Mouse (Mus musculus): Measurements from ENCODE around the gene Tle4.
A peak's percentile ranks its signal among the peaks of the same experiment; 100 is the strongest.

Tle4 gene

DNA sequence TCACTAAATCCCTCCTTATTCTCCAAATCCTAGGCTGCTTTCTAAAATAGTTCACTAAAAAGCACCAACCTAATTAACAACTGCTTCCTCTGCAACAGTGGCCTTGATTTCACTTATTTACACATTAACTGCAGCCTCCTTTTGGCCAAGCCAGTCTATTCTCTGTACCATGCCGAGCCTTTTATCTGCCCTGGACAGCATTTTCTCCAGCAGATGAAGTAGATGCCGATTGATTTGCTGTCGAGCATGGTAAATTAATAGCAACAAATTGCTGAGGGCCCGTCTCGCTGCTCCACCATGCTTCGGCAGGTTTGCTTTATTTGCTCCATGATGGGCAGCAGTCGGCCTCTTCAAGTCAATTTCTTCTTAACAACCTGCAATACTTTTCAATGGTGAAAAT, 7.7 kb downstream of the Tle4 start:
- DNase-seq = no peak

DNA sequence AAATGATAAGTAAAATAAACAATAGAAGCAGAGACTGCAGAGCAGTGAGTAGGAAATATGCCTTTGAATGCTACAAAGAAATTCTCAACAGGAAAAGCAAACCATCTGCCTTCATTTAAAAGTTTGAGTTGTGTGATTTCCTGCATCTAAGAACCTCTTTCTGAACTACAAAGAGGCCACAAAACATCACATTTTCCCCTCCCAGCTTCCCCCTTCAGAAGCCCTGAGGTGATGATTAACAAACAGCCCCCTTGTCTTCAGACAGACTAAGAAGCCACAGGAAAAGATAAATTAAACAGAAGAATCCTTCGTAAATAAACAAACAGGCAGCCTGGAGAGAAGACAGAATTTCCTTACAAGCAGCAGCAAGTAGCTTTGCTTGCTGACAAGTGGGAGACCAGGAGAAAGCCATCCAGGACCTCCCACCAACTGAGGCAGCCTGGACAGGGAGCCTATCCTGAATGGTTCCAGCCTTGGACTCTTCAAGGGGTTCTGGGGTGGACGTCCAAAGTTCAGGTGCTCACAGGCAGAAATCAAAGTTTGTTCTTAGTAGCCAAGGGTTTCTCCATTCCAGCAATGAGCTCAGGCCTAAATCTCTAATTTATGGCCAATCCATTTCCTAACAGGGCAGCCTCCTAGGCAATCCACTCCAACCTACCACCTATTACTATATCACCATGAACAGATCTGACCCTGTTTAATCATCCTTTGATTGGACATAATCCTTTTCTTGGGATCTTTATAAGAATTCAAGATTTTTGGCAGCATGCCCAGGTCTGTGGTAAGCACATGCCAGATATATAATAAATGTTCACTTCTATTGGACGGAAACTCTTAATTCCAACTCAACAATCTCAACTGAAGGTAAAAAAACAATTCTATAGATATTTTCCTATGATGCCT, 9.4 kb downstream of the Tle4 start:
- DNase-seq = no peak

DNA sequence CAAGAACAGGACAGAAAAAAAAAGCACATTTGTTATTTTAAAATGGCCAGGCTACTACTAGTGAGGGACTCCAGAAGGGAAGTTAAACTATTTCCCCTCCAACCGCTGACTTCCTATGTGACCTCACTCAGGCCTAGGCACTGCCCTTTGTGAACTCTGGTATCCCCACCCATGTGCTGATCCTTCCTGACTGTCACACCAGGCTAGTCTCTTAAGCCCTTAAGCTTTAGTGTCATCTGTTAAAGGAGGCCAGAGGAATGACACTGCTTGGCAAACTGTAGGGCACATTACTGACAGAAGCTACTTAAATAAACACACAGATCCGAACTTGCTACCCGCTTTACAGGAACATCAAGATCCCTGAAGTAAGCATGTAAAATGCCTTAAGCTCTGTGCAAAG, 11.7 kb downstream of the Tle4 start:
- DNase-seq = no peak

DNA sequence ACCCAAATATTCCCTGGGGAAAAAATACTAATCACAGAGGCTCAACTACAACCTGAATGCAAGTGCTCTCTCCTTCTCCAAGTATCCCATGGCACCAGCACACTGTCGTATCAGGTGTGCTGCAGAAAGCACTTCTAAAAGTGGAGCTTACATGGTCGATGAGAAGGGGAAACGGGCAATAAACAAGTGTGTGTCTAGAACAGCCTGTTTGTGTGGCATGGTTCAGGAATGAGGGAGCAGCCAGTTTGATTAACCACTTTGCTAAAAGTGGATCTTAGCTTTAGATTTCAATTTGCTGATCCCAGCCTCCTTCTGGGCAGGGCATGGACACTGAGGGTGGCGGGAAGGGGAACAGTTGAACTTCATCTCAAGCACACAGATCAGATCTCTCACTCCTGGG, 12.1 kb downstream of the Tle4 start:
- DNase-seq = no peak

DNA sequence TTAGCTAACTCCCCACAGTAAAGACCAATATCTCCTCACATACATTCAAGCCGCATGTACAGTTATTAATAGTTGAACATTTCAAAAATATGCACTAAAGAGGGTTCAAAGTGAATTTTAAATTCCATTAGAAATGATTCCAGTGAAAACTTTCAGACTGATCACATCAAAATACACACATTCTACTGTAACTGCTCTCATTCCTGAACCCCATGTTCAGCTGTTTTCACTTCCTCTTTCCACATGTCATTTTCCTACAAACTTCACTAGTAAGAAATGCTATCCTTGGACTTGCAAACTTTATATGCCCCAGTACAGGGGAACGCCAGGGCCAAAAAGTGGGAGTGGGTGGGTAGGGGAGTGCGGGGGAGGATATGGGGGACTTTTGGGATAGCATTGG, 12.6 kb downstream of the Tle4 start:
- no peak for DNase-seq

DNA sequence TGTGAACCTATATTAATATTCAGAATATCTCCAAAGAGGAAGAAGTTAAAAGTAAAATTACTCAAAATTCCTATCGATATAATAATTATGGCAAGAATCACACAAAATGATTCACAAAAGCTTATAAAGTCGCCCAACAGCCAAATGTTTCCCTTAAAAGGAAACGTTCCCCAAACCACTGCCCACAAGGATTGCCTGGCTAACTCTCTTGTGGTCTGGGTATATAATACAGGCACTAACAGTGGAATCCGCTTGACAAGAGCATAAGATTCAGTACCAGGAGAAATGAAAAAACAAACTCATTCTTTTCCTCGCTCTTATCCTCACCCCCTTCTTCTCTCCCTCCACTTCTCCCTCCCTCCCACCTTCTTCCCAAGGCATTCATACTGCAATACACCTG, 19.2 kb downstream of the Tle4 start:
- DNase-seq = no peak

DNA sequence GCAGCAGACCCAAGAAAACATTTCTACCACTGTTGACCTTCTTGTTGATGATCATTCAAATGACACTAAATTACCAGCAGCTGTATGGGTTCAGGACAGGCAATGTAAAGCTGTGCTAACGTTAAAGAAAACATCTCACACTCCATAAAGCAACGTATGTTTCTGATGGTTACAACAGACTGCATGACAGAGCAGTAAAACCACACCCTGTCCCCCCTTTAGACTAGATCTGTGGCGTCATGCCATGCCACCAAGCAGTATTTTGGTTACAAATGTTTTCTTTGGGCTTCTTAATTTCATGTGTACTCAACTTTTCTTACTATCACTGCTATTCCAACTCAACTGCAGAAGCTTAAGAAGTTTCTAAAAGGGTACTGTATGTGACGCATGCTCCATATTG, 19.8 kb downstream of the Tle4 start:
- DNase-seq = no peak

DNA sequence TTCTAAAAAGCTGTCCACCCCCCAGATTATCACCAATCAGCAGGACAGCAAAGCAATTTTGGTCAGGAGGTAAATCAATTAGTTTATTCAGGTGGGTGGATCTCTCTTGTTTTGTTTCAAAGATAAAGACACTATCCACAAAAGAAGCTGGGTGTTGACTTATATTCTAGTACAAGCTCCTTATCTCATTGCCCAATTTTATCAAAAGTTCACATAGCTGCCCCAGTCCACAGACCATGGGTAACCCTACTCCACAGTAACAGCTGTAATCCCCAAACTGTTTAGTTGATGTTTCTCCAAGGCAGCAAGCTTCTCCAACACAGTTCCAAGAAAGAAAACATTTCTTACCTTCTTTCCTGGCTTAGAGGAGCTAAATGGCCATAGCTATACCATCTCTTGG, 21.5 kb downstream of the Tle4 start:
- DNase-seq = no peak

DNA sequence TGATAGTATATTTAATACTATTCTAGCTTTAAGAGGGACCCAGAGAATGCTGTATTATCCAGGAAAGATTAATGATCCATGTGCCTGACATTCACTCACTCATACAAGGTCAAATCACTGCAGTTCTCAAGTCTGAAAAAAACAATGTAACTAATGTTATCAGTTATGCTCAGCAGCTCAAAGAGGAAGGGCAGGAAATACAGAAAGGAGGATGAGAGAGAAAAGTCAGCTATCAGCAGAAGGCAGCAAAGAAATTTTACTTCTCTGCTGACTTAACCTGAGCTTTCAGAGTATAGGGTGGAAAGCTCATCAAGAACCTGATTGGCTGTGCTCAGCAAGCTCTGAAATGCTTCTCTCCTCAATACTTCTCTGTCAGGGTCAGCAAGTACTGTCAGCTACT, 29.0 kb downstream of the Tle4 start:
- DNase-seq = no peak

DNA sequence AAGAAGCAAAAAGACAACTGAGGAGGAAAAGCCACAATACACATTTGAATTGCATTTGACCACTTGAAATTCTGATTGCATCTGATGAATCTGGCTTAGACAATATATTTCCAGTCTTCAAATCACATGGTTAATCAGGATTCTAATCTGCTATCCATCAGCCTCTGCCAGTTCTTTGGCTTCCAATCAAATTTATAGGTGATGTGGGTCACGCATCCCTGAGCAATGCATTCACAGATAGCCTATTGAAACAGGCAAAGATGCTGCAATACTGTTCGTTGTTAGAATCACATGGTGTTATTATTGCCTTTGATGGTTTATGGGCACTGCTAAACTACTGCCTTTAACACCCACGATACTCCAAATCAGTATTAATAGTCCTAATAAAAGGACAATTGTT, 30.8 kb downstream of the Tle4 start:
- DNase-seq = no peak

DNA sequence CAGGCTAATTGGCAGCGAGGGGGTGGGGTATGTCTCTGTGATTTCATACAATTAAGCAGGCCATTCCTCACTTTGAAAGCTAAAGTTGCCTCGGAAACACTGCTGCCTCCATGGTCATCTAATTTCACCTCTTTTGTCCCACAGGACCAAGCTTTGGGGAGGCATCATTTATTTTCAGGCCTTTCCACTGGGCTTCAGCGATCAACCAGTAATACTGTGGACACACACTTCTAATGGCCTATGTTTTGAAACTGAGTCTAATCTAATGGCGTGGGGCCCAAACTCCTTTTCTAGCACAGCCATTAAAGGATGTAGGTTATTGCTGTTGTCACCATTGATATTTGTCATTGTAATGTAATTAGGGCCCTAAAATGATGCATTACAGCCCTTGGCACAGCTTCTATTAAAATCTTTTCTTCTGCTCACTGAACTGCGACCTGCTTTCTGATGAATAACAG, 31.3 kb downstream of the Tle4 start:
- DNase-seq = no peak

DNA sequence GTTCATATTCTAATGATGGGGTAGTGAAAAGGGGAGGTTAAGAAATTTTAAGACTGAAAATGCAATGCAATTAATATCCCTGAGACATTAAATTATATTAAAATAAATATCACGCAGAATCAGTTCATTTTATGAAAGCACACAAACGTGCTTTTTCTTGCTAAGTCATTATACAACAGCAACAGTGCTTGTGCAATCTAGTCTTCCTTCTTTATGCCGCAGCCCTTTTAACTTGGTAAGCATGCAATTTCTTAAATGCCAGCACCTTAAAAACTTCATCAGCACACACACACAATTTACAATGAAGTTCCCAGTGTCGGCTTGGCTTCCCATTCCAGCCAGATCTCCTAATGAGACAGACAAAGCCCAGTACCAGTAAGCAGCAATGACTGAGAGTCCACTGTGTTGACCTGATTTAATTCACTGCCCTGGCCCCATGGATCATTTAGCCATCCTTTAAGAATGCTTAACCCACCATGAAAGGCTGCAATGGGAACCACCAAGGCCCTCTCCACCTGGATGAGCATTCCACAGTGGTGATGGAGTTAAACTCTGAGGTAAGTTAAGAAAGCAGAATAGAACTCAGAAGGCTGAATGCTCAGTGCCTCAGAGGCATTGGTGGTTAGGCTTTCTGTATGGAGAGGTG, 32.3 kb downstream of the Tle4 start:
- no peak for DNase-seq

DNA sequence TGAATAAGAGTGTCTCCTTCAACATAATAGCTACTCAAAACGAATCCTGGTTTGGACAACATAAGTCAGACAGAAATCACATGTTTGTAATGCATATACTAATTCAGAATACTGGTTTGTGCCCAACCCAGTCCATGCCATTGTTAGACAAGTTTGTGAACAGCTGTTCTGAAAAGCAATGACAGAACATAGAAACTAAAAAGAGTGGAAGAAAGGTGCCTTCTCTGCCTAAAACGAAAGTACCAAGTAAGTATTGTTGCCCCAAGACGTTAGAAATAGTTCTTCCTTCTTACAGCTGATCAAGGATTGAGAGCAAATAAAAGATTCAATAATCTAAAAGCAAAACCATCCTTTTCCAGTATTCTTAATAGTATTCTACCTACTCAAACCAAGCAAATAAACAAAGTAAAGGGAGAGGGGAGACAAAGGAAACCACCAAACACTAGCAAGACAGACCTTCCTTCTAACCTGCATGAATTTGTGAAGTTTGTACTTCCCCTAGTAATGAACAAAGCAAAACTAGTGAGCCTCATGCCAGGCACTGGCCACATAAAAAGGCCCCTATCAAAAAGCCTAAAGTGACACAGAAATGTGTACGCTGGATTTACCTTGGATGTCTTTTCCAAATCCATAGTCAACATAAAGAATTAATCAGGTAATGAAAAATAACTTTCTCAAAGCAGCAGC, 34.4 kb downstream of the Tle4 start:
- no peak for DNase-seq

DNA sequence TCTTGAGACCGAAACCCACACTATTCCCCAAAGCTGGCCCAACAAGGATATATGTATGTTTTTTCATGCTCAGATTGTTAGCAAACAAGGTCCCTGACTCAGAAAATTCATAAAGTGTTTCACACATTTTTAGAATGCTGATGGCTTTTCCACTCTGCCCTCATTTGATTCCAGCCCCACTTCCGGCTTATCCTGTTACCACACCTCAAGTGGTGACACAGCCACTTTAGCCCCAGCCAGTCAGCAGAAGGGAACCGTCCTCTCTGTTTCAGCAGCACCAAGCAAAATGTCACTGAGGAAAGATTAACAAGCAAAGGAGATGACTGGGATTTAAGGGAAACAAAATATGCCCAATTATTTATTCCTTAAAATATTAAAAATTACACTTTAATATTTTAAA, 50.0 kb downstream of the Tle4 start:
- DNase-seq = peak; percentile 4

DNA sequence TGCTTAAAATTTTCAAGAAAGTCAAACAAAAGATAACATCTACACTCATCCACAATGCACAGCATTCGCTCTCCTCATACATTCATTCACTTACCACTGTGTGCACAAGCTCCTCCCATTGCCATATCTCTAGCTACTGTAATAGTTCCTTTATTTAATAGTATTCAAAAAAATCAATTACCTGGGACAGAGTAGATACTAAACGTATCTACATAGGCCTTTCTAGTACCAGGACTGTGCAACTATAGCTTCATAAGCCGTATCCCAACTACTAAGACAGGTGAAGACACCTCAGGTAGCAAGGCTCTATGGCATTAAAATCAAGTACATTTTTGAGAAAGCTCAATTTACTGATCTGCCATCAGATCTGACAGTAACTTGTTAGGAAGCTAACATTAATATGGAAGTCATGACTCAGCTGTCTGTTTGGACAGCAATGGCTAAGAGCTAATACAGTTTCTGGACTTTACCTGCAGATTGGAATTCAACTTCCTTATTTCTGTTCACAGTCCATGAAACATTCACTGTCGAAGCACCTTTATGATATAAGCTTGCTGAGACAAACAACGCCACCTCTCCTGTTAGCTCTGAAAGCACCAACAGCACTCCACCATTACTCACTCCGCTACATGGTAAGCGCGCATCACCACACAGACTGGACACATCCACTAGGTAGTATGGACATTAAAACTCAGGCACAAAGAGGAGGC, 50.6 kb downstream of the Tle4 start:
- DNase-seq = no peak

DNA sequence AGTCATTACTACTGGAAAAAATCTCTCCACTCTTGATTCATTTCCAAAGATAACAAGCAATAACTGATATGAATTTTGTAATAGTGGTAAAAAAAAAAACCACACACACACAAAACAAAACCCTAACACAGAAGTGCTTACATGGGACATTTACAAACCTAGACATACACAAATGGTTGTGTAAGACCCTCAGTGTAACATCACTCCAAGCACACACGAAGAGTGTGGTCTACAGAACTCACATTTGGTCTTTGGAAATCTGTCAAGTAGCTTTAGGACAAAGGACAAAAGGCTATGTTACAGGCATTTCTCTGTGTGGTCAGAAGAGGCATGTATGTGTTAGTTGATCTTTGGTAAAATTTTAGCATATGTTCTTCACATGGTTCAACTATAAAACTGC, 52.4 kb downstream of the Tle4 start:
- no peak for DNase-seq

DNA sequence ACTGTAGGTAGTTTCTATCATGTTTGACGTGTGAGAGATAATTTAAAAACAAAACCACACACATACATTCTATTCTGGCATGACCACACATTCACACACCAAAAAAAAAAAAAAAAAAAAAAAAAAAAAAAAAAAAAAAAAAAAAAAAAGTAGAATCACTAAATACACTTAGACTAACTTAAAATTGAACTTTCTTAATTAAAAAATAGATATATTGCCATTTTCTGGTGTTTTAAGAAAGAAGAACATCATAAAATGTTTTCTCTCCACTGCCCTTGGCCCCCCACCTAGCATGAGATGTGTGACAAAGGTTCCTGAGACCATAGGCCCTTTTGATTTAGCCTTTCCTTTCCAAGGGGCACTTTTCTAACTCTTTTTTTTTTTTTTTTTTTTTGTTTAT, 54.5 kb downstream of the Tle4 start:
- DNase-seq = no peak

DNA sequence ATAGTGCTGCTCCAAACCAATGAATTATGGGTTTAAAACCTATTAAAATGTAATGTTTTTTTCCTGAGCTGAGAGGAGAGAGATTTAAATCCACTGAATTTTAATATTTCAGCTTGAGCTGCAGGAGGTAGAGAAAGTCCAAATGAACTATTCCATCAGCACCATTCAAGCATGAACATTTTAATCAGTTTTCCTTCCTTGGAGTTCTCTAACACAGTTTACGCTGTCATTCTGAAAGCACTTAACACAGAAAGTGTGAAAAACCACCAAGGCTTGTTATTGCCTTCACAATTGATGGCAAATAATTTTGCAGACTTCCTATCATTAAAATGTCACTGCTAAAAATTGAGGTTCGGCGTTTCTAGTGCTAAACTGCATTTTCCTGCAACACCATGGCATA, 57.2 kb downstream of the Tle4 start:
- no peak for DNase-seq

DNA sequence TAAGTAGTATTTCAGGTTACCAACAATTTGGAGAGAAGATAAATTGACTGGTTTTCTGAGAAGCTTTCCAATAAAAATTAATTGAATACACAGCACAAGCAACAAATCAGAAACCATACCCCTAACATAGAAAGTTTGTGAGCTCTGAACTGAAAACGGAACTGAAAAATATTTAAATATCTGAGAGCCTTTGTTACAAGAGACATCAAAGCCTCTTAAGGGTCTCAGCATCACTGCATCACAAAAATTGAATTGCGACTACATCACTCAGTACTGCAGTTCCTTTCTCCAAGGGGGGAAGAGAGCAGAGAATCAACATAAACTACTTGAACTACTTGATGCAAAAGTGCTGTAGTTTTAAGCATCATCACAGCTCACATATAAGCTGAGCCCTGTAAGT, 61.2 kb downstream of the Tle4 start:
- DNase-seq = no peak

DNA sequence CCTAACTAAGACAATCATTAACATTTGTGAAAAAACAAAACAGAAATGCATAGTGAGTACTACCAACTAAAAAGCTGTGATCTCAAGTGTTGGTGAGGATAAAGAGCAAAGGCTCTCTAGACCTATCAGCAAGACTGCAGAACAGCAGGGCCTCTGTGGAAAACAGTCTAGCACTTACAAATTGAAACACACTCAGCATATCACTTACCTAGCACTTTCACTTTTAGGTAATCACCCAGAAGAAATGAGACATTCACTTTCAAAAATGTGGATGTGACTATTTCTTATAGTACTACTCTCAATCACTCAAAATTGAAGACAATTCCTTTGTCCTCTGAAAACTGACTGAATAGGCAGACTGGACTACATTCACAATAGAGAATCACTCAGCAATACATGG, 63.4 kb downstream of the Tle4 start:
- DNase-seq = no peak

DNA sequence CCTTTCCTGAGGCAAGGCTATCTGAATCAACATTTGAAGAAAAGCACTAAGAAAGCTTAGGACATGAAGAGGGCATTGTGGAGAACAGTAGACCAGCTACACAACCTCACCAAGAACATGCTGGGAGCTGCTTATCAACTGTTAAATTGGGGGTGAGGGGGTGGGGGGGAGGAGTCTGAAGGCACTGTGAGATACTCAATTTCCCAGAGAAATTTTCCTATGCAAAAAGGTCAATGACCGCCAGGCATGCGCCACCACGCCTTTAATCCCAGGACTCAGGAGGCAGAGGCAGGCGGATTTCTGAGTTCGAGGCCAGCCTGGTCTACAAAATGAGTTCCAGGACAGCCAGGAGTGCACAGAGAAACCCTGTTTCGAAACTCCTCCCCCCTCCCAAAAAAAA, 65.0 kb downstream of the Tle4 start:
- no peak for DNase-seq

DNA sequence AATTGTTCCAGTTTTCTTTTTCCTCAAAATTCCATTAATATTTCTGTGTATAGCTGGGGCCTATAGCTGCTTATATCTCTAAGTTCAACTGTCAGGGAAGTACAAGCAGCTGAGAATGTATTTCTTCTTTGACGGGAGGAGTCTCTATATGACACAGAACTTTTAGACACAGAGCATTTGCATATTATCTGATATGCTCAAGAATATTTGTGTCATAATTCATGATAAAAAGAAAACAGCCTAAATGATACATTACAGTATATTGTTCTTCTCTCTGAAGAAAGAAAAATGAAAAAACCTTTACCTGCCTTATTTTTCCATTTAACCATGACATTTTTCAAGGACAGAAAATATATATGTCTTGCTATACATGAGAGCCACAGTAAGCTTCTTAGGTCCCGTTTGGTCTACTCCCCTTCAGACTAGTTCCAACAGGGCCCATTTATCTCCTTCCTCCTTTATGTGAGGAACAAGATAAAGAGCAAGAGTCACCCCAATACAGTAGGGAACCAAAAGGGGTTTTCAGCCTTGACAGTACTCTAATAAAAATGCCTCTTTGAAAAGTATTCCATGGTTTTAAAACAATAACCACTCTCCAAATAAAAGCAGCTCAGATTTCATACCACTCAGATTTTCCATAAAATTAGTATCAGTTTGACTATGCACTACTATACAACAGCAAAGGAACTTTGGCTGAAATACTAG, 77.6 kb downstream of the Tle4 start:
- no peak for DNase-seq

DNA sequence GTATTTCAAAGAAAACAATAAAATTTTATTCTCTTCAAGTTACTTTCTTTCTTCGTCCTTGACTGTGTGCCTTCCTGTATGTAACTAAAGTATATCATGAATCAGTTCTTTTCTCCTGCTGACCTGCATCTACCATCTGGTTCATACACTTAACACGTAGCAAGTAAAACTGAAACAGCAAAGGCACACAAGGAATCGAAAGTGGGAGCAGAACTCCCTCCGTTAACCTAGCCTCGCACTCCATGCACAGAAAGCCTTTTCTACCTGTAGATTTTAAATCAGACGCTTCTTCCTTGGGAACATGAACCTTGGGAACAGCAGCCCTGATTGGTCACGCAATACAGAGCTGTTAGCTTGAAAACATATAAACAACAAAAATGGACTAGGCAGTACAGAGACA, 78.7 kb downstream of the Tle4 start:
- no peak for DNase-seq
